Mouse (Mus musculus) hindbrain, embryonic 11.5 days (tissue): Measurements from ENCODE around the gene Rps9. TPM values are rescaled to one million over a fixed set of nuclear protein-coding genes. Genes with fewer than 3 reads are reported as not detected.

Source experiments
- ATAC-seq: fragments of 200-750 bp; cut with Nextera tagmentation; 2 replicates; pipeline ENCODE4 v1.8.0; 2017; ENCODE audit warnings: mild to moderate bottlenecking, moderate TSS enrichment, moderate library complexity; ENCODE audit not compliant: low FRiP score
- DNase-seq: peaks from one replicate; pipeline ENCODE4 v3.0.0-alpha.2; 2015; ENCODE audit warnings: low spot score
- H3K27ac ChIP-seq: fragments of 300-500 bp; sonication (generic); 2 replicates; pipeline ENCODE4 v1.5.1; 2014; ENCODE audit warnings: mild to moderate bottlenecking, low read depth, low read length
- H3K27me3 ChIP-seq: fragments of 300-500 bp; sonication (generic); 2 replicates; pipeline ENCODE4 v1.6.1; 2014; ENCODE audit warnings: mild to moderate bottlenecking, low read length, moderate library complexity, mixed read lengths; ENCODE audit not compliant: control insufficient read depth, insufficient read depth
- H3K36me3 ChIP-seq: fragments of 300-500 bp; sonication (generic); 2 replicates; pipeline ENCODE4 v1.6.1; 2014; ENCODE audit warnings: mild to moderate bottlenecking, low read length, moderate library complexity, mixed read lengths; ENCODE audit not compliant: control insufficient read depth, insufficient read depth
- H3K4me1 ChIP-seq: fragments of 300-500 bp; sonication (generic); replicated peaks from 2 replicates; pipeline ENCODE4 v1.6.1; 2014; ENCODE audit warnings: low read length, mixed read lengths; ENCODE audit not compliant: control insufficient read depth, insufficient read depth
- H3K4me2 ChIP-seq: fragments of 300-500 bp; sonication (generic); replicated peaks from 2 replicates; pipeline ENCODE4 v1.6.1; 2014; ENCODE audit warnings: mild to moderate bottlenecking, low read depth, low read length
- H3K4me3 ChIP-seq: fragments of 300-500 bp; sonication (generic); 2 replicates; pipeline ENCODE4 v1.5.1; 2014; ENCODE audit warnings: low read depth, low read length
- H3K9ac ChIP-seq: fragments of 300-500 bp; sonication (generic); 2 replicates; pipeline ENCODE4 v1.6.1; 2014; ENCODE audit warnings: low read depth, low read length
- H3K9me3 ChIP-seq: fragments of 300-500 bp; sonication (generic); 2 replicates; pipeline ENCODE4 v1.6.1; 2016; ENCODE audit warnings: low read length; ENCODE audit not compliant: control insufficient read depth
- WGBS: fragments of 180-500 bp; shearing (Covaris S2); extraction: QIAGEN DNeasy Blood & Tissue Kit; methylation state at CpG from one replicate; pipeline ENCODE4 v1.1.7; 2014; 5-methylcytosine and 5-hydroxymethylcytosine counted together
- polyA plus RNA-seq: library from polyadenylated mRNA; unstranded; fragments of >200 nt; fragmentation: Nextera tagmentation; extraction: Ambion mirVana; gene quantifications from 2 replicates; pipeline ENCODE4 v1.2.1, GENCODE M21; 2014

Rps9 gene
- polyA plus RNA-seq, 1 experiment from 2014 or later: 1,221 TPM

DNA sequence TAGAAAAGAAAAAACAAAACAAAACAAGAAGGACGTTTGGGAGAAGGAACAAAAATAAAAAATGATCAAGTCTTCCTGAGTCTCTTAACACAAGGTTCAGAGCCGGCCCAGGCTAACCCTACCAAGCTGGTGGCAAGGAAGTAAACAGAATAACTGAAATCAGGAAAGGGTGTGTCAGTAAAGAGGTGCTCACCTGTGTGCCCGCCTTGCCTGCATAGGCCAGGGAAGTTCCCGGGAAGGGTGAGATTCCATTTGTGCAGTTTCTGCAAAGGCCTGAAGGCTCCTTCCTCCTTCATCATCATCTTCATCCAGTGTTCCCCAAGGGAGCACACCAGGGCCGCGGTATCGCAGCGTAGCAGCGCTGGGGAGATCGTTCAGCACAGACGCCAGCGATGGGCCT is 27.4 kb upstream of the Rps9 start:
- Histone ChIP-seq H3K9me3 (no peaks in the 10 kb centered on the region), H3K9ac (no peak overlapping the region), H3K4me3 (no peak overlapping the region), H3K4me2 (no peak overlapping the region), H3K27me3 (no peaks in the 10 kb centered on the region), H3K27ac (no peak overlapping the region), H3K4me1 (no peaks in the 10 kb centered on the region), H3K36me3 (no peaks in the 10 kb centered on the region)
- DNase-seq (no peak), ATAC-seq (no peak)
- 86% methylated on average over 12 of the region's 12 CpGs for WGBS

DNA sequence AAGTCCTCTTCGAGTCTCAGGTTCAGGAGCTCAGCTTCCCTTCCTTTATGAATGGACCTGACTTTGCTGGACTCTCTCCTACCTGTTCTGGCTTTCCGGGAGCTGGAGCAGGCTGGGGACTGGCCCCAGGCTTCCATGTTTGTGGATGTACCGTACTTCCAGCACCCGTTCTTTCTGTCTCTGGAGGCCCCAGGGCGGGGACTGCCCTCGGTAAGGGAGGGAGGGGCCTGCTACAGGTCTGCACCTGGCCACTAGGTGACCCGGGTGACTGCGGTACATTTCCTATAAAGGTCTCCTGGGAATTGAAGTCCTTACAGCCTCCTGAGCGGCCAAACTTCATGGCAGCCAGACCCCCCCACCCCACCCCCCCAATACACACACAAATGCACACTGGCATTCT is 26.5 kb upstream of the Rps9 start, which contains the start of gene Tmc4:
Gene Tmc4, minus strand, starts transcription at position 212 of the 400 bp plus-strand sequence.
- Histone ChIP-seq H3K9me3 (no peaks in the 10 kb centered on the region), H3K4me3 (no peak within 1 kb of the TSS), H3K27ac (no peak within 1 kb of the TSS), H3K9ac (no peak within 1 kb of the TSS), H3K36me3 (0 out of 2 replicates have a peak, but pooled peaks cover 3% of the 10 kb centered on the region), H3K27me3 (no peaks in the 10 kb centered on the region), H3K4me2 (no peak within 1 kb of the TSS), H3K4me1 (no peaks in the 10 kb centered on the region)
- 46% methylated on average over 9 of the region's 9 CpGs for WGBS
- no peak for DNase-seq
- ATAC-seq: no peak

DNA sequence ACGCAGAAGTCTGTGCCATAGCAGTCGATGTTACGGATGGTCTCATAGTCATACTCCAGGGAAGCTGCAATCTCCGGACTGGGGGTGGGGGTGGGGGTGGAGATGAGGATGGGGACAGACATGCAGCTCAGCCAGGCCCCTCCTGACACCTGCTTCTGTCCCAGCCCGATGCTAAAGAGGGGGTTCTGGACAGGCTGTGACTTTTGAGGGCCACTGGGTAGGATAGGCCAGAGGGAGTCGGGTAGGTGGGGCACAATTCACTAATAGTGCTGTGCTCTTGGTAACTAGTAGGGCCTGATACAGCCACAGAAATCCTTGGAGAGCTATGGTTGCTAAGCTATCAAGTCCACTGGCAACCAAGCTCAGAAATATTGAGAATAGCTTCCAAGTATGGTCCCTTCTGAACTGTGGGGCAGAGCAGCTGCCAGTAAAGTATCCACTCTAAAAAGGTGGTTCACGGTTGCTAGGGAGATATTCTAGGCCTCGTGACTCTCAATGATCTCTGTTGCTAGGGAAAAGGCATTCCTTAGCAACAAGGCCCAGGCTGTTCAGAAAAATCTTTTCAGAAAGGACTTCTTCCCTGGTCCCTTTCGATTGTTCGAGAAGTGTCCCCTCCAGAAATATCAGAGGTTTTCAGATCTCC is 19.8 kb upstream of the Rps9 start:
- Histone ChIP-seq H3K4me1 (no peaks in the 10 kb centered on the region), H3K9ac (no peak overlapping the region), H3K9me3 (no peaks in the 10 kb centered on the region), H3K27ac (peak overlapping the region; percentile 45; the same call in 1 of the 2 replicates), H3K36me3 (0 out of 2 replicates have a peak, but pooled peaks cover 3% of the 10 kb centered on the region), H3K4me2 (no peak overlapping the region), H3K27me3 (no peaks in the 10 kb centered on the region), H3K4me3 (no peak overlapping the region)
- ATAC-seq (peak; percentile 66), DNase-seq (peak; percentile 30)
- WGBS: 68% methylated on average over 10 of the region's 10 CpGs

DNA sequence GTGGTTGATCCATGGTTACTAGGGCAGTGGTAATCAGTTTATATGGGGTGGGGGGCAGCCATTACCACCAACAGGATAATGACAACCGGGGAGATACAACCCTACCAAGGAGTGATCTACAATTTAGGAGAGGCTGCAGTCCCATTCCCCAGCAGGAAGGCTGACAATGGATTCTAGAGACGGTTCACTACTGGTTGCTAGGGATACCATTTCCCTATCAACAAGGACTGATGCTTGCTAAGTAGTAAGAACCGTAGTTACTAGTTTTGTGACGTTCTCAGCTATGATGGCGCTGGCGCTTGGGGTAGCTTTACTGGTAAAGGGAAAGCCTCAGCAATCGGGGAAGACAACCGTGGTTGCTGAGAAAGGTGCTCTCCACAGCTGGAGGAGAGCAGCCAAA is 19.1 kb upstream of the Rps9 start:
- Histone ChIP-seq H3K4me2 (no peak overlapping the region; the same call in 1 of the 2 replicates), H3K27ac (peak overlapping the region; percentile 13; the same call in 1 of the 2 replicates), H3K27me3 (no peaks in the 10 kb centered on the region), H3K9me3 (no peaks in the 10 kb centered on the region), H3K4me1 (no peaks in the 10 kb centered on the region), H3K36me3 (0 out of 2 replicates have a peak, but pooled peaks cover 3% of the 10 kb centered on the region), H3K4me3 (no peak overlapping the region), H3K9ac (no peak overlapping the region)
- ATAC-seq (peak; percentile 18; the same call in 1 of the 2 replicates), DNase-seq (no peak)
- WGBS: 77% methylated on average over 8 of the region's 8 CpGs

DNA sequence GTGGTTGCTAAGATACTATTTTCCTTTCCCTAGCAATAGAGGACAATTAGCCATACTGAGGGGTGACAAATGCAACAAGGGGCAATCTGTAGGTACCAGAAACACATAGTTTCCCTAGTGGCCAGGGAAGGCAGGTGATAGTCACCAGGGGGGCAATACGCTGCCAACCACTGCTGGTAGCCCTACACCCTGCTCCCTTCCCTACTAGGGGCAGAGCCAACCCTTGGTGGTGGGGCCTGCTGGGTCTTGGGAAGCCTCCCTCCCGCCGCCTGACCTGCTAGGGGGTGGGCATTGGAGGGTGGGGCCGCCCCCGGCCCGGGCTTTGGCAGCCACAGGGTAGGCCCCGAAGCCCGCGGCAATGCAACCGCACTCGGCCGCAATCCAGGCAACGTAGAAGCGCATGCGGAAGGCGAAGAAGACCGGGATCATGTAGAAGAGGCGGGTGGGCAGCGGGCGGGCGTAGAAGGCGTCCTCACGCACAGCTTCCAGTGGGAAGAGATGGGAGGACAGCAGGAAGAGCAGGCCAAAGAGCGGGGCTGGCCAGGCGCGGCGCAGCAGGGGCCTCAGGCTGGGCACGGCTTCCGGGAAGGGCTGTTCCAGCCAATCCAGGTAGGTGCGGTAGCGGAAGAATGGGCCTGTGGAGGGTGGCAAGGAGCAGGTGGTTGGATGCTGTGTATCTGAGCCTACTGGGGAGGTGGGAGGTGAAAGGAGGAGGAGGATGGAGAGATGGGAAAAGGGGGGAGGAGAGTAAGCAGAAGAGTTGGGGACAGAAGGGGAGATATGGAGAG is 18.2 kb upstream of the Rps9 start:
- no peak overlapping the region; the same call in 1 of the 2 replicates for H3K4me2 ChIP-seq
- H3K36me3 ChIP-seq: 0 out of 2 replicates have a peak, but pooled peaks cover 3% of the 10 kb centered on the region
- no peaks in the 10 kb centered on the region for H3K9me3 ChIP-seq
- ATAC-seq: no peak
- H3K27me3 ChIP-seq: no peaks in the 10 kb centered on the region
- H3K9ac ChIP-seq: no peak overlapping the region
- 80% methylated on average over 31 of the region's 31 CpGs for WGBS
- DNase-seq: no peak
- H3K4me1 ChIP-seq: no peaks in the 10 kb centered on the region
- no peak overlapping the region for H3K27ac ChIP-seq
- no peak overlapping the region for H3K4me3 ChIP-seq

DNA sequence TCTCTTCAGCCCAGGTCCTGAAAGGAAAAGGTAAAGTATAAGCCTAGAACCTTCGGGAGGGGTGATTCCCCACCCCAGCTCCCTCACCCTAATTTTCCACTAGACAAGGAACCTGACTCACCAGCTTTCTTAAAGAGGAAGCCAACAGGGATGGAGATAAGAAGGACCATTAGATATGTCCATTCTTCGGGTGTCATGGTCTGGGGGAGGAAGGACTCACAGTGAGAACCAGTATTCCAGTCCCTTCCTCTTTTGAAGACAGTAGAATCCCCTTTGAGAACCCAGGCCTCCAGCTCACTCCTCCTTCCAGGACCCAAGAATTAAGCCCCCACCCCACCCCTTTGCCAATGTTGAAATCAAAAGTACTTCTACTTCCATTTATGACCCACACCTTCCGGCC is 11.9 kb upstream of the Rps9 start:
- H3K9me3 ChIP-seq: no peaks in the 10 kb centered on the region
- 39% methylated on average over 3 of the region's 3 CpGs for WGBS
- ATAC-seq (no peak), DNase-seq (no peak)
- H3K4me1 ChIP-seq: peaks cover 4% of the 10 kb centered on the region; the same call in 1 of the 2 replicates
- no peak overlapping the region for H3K27ac ChIP-seq
- peak overlapping the region; percentile 83 for H3K4me2 ChIP-seq
- H3K36me3 ChIP-seq: no peaks in the 10 kb centered on the region
- H3K9ac ChIP-seq: peak overlapping the region; percentile 80
- peak overlapping the region; percentile 68 for H3K4me3 ChIP-seq
- no peaks in the 10 kb centered on the region for H3K27me3 ChIP-seq

DNA sequence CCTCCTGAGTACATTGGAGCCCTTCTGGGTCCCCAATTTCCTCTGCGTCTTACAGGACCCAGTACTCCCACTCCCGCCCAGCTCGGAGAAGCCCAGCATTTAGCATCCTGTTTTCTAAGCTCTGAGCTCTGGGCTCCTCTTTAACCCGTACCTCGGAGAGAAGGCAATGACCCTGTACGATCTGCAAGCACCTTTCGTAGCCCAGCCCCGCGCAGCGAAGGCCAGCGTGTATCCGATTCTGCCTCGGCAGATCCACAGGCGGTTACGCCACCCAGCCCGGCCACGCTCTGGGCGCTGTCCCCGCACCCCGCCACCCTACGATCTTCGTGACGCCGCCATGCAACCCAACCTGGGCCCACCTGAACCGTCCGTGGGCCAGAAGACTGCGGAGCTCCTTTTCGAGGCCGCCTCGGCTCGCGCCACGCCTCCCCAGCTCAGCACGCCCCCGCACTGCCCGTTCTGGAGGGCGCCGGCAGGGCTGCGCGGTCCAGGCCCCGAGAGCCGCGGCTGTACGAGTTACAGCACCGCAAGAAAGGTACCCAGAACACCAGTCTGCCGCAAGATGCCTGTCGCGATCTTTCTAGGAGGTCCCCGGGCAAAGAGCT is 11.3 kb upstream of the Rps9 start, which contains the start of gene Tsen34:
Gene Tsen34, plus strand, starts transcription at position 482 of the 605 bp plus-strand sequence.
- no peak for ATAC-seq

DNA sequence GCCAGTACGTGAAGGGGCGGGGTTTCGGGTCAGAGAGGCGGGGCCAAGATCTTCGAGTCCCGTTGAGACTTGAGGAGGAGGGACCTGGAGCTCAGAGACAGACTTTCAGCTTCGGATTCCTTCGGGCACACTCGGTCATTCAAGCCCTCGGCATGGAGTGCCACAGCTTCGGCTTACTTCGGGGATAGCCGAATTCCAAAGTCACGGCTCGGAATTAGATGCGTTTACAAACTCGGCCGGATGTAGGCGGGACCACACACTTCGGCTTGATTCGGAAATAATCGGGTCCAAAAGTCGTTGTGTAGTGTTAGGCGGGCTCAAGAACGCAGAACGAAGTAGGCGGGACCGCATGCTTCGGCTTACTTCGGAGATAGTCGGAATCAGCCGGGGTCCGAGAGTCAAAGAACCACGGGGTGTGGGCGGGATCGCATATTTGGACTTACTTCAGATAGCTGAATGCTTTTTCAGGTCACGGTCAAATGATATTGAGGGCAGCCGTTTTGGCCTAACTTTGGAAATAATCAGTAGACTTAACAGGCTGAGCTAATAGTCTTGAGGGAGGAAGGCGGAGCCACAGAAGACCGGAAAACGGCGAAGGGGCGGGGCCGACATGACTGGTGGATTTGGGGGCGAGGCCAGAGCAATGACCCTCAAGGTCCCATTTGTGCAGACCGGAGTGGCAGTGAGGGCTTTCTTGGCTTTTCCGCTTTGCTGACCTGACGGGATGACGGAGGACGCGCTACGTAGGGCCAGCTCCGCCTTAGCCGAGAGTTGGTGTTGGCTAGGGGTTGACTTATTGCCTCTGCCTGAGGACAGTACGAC is 10.6 kb upstream of the Rps9 start, which contains the start of gene Mboat7:
Gene Mboat7, minus strand, starts transcription at position 537 of the 822 bp plus-strand sequence.
- Histone ChIP-seq H3K36me3 (0 out of 2 replicates have a peak, but pooled peaks cover 3% of the 10 kb centered on the region), H3K9me3 (no peaks in the 10 kb centered on the region), H3K27ac (peak within 1 kb of the TSS; percentile 84), H3K9ac (peak within 1 kb of the TSS; percentile 80), H3K27me3 (no peaks in the 10 kb centered on the region), H3K4me1 (peaks cover 4% of the 10 kb centered on the region; the same call in 1 of the 2 replicates), H3K4me2 (peak within 1 kb of the TSS; percentile 83), H3K4me3 (peak within 1 kb of the TSS; percentile 68)
- DNase-seq (peak; percentile 96), ATAC-seq (peak; percentile 91)
- WGBS: under 1% methylated on average over 55 of the region's 55 CpGs

More for the DNA sequence above, 11.3 kb upstream of the Rps9 start, which contains the start of gene Tsen34:
- Histone ChIP-seq H3K4me2 (peak within 1 kb of the TSS; percentile 83), H3K36me3 (no peaks in the 10 kb centered on the region), H3K4me1 (peaks cover 4% of the 10 kb centered on the region; the same call in 1 of the 2 replicates), H3K9me3 (no peaks in the 10 kb centered on the region), H3K9ac (peak within 1 kb of the TSS; percentile 80), H3K27me3 (no peaks in the 10 kb centered on the region), H3K4me3 (peak within 1 kb of the TSS; percentile 68), H3K27ac (peak within 1 kb of the TSS; percentile 84)
- WGBS: under 1% methylated on average over 49 of the region's 49 CpGs
- peak; percentile 56 for DNase-seq
